Mouse (Mus musculus) fibroblast of lung, adult 2 months (primary cell): ENCODE data around the gene Agbl4.

Experiments used
- DNase-seq: peaks from one replicate; pipeline ENCODE4 v3.0.0-alpha.2; 2011; ENCODE audit warnings: low read depth

The Agbl4 gene

DNA sequence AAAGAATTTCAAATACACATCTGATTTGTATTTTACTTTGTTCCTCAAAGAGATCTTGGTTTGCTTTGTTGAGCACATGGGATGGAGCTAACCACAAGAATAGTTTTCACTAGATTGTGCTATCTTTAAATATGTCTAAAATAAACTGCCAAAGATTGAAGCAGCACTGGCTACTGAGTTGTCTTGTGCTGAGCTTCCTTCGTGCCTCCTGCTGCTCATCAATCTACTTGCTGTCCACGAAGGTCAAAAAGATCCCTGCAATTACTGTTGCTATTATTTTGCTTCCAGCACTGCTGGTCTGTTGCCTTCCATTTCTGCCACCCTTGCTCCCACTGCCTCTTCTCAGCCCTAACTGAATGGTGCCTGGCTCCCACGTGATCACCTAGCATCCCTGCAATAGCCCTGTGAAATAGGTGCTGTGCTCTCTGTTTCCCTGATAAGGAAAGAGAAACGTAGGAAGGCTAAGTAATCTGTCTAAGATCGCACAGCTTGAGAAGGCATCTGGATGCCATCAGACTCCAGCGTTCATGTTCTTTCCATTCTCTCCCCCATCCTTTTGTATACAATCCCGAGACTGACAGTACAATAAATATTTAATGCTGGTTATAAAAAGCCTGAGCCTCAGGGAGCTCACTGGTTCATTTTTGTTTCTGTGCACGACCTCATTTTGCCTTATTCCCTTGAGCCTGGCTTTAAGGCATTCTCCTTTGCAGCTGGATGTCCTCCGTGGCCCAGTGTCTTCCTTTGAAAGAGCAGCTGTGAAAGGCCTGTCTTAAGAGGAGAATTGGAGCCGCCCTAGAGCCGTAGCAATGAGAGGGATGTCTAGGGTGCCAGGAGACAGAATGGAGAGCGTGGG lies 1273.3 kb downstream of the Agbl4 start:
- no peak for DNase-seq

DNA sequence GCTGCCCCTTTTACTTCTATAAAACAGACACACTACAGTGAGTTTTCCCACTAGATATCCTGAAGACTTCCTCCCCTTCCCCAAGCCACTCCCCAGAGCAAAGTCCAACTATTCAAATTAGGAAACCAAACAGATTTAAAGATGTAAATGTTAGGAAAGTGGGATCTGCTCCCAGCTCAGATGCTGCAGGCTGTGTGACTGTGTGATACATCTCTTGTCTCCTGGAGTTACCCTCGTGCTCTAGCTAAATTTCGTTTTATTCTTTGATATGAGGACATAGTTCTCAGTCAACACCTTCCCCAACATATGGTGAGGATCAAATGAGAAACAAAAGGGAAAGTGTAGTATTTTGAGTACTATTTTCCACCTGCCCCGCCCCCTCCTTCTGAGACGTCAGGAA lies 1274.0 kb downstream of the Agbl4 start:
- DNase-seq, result no peak

DNA sequence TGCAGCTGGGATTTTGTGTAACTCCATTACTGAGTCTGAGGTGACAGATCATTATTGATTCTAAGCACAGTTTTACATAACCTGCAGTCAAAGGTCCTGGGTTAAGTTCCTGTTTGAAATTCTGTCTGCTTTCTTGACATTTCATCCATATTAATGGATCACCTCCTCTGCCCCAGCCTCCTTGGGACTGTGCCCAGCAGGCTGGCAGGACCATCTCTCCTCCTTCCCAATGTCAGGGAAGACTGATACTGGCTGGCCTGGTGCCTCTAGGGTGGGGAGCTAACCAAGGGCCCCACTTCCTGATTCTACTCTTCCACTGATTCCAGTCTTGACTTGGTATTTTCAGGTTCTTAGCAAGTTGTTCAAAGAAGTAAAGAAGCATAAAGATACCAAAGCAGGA lies 1276.4 kb downstream of the Agbl4 start:
- no peak for DNase-seq

DNA sequence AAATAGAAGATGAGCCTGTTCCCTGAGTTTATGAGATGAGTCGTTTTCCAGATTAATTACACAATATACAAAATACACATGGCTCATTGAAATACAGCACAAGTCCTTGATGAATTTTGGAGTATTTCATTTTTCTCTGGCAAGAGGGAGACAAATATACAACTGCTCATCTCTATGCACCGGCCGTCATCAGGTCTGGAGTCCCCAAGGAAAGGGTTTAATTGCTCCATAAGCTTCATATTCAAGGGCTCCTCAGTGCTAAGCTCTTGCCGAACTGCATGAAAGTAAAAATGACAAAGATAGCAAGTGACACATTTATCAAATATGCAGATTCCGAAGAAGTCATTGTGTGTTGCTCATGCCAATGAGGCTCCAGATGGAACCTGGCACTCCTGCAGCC lies 1284.5 kb downstream of the Agbl4 start:
- DNase-seq, result no peak

DNA sequence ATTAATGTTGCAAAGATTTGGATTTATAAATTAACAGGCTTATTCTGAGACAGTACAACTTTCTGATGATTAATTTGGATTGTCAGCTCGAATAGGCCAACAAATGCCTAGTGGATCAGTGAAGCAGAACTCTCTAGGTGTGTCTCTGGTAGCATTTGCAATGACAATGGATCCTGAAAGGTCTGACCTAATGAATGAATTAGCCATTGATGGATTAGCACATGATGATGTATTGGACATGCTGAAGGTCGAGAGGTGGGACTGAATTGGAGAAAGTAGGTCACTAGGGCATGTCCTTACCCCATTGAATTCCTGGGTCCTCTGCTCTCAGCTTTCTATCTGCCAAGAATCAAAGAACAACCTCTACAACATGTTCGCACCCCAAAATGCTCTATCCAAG lies 1285.3 kb downstream of the Agbl4 start:
- no peak for DNase-seq

DNA sequence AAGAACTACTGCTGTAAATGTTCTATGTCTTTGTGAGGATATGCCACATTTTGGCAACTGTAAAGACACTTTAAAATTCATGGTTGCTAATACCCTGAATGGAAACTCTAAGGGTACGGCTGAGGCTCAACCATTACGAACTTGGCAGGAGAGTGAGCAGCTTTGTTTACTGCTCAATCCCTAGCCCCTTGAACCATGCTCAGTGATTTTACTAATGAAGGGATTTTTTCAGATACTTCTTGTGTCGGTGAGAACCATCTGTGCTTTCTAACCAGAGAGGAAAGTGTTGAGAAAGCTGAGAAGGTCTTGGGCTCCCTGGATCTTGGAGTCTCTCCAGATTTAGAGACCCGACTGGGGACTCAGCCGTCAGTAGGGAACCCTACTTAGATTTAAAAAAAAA lies 1286.4 kb downstream of the Agbl4 start:
- no peak for DNase-seq

DNA sequence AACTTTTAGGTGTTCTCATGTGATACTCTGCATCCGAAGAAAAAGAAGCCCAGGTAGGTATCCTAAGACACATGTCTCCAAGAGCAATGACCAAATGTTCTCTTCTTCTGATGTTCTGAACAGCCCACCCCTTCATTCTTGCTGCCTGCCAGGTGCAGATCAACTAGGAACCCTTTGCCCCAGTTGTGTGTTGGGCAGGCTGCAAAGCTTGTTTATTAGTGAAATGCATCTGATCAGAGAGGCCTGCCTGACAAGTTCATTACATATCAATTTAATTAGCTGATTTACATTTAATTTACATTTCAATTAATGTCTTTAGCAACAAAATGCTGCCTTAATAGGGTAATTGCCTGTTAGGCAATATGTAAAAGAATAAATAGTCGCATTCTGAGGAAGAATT lies 1288.5 kb downstream of the Agbl4 start:
- no peak for DNase-seq

DNA sequence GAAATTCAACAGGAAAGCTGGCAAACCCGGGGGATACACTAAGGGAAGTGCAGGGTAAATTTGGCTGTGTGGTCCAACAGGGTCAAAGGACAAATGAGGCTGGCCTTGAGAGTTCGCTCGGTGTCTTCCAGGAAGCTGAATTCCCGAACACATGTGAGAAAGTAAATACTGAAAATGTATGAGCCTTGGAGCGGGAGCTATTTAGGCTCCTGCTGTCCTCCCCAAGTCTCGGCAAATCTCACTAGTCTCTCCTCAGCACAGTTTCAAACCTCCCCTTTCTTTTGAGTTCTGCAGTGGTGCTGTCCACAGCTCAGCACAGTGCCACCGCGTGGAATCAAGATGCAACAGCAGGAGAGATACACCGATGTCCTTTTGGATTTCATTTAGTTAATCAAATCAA lies 1289.5 kb downstream of the Agbl4 start:
- no peak for DNase-seq

DNA sequence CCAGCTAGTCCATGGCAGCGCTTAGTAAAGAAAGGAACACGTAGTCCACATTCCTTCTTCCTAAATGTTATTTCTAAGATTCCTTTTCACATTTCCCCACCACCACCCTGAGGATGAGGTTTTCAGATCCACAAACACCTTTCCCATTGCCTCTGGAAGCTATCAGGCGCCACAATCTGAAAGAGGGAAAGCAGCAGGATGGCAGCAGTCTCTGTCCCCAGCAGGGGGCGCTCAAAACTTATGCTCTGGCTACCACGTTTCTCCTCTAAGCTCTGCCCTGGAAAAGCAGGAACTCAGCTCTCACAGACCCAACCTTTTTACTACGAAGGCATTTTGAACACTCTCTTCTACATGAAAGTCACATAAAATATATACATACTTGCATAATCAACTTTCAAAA lies 1290.2 kb downstream of the Agbl4 start:
- peak; percentile 36 for DNase-seq

DNA sequence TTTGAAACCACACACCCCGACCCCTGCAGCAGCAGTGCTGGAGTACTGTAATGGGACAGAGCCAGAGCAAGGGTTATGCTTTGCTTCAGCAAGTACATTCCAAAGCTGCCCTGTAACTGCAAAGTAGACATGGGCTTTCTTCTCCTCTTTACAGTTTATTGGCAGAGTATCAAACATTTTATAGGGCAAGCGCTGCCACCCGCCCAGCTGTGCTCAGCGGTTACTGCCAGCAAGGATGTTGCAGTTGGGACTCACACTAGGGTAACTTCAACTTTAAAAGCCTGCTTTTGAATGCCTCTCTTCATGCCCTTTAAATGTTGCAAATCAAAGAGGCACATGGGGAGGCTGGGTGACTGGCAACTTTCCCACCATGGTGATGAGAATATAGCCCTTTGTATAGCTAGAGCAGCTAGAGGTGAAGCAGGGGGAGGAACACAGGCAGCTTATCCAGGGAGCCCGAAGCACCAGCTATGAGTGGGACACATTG lies 1293.6 kb downstream of the Agbl4 start:
- no peak for DNase-seq

DNA sequence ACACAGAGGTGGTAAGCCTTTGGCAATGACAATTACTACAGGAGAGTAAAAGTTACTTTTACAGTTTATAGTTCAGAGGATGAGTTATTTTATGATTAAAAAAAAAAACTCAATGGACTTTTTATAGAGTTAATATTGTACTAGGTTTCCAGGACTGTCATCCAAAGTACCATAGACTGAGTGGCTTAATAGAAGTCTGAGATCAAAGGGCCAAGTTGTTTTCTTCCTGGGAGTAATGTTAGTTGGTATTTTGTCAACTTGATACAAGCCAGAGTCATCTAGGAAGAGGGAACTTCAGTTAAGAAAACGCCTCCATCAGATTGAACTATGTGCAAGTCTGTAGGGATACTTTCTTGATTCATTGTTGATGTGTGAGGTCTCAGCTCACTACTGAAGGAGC lies 1303.9 kb downstream of the Agbl4 start:
- DNase-seq, result no peak

DNA sequence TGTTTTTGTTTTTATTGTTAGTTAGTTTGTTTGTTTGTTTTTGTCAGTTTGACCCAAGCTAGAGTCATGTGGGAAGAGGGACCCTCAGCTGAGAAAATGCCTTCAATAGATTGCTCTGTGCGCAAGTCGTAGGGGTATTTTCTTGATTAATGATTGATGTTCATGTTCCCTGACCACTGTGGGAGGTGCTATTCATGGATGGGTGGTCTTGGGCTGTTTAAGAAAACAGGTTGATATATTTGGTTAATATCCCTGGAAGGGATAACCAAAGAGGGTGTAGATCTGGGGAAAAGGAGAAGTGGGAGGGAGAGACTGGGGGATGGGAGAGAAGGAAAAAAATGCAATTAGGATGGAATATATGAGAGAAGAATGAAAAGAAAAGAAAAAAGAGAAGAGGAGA lies 1306.7 kb downstream of the Agbl4 start:
- no peak for DNase-seq

DNA sequence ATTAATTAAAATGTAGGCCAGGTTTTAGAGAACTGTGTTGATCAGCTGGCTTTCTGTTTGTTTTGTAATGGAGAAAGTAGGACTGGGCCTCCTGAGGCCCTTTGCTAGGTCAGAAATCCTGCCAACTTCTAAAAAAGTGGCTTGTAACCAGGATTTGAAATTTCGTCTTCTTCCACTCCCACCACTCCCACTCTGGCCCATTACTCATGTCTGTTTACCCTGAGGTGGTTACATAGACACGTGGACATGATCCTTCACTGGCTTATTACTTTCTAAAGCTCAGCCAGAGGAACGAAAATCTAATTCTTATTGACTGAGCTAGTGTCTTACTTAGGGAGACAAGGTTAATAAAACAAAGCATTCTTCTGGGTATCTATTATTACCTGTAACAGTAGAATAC lies 1307.5 kb downstream of the Agbl4 start:
- DNase-seq, result no peak
